Mouse (Mus musculus) layer of hippocampus, postnatal 25 days (tissue): Measurements from ENCODE around the gene Spata48. TPM values are rescaled to one million over a fixed set of nuclear protein-coding genes. Genes with fewer than 3 reads are reported as not detected.
A peak's percentile ranks its signal among the peaks of the same experiment; 100 is the strongest.

Source experiments
- DNase-seq, 2 experiments: peaks; one replicate each; pipeline ENCODE4 v3.0.0; 2022; ENCODE audit warnings: mixed read lengths in 2 of 2, low spot score in 1 of 2; ENCODE audit errors: extremely low spot score in 1 of 2
- total RNA-seq, 2 experiments: library from RNA; stranded (reverse); gene quantifications; 2 replicates each; pipeline ENCODE4 v1.2.3; 2021

The Spata48 gene
- 1 to 10 TPM; 1.2 to 1.4 TPM for total RNA-seq

DNA sequence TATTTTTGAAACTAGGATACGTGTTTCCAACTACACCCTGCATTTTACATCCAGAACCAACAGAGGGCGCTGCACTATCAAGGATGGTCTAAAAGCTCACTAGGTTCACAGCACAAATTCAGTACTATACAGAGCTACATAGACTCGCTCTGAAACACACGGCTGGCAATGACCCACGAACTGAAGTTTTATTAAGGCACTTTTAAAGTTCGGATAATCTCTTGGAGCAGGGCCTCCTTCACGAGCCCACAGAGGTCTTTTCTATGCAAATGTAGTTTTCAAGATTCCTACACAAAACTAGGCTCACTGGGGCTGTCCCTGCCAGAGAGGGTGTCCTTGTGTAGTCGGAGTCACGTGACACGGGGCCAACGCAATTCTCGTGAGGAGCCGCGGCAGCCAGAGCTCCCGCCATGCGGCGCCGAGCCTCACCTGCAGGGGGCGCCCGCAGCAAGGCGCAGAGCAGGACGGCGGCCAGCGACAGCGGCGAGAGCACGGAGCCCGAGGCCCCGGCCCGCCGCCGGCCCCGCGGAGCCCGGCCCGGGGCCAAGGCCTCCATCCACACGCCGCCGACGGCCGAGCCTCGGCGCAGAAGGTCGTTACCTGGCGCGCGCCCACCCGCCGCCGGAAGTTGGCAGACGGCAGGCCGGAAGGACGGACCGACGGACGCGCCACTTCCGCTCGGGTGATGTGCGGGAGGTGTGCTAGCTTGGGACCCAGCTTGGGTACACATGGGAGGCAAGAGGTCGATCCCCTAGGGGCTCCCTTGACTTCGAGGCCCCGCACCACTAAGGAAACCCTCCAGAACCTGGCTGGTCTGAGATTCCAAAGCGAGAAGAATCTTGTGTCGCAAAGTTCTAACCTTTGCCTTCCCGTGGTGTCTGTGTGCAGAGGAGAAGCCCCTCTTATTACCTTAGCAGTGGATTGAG lies at the start of gene Spata48, which contains the start of gene Zpbp:
Spata48 (plus strand) TSS at position 460 of the 926 bp plus-strand sequence.
Zpbp (minus strand) TSS at position 774 of the 926 bp plus-strand sequence.
- DNase-seq, result peak; percentile 84

DNA sequence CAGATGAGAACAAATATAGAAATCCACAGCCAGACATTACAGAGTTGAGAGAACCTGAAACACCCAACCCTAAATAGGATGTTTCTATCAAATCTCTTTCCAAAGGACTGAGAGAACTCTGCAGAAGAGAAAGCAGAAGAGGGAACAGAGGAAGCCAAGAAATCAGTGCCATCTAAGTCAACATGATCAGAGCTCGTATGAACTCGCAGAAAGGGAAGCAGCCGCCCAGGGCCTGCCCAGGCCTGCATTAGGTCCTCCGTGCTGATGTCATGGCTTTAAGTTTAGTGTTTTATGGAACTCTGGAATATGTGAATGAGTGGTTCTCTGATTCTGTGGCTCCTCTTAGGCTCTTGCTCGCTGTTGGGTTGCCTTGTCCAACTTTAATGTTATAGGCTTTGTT lies 47.7 kb upstream of the Spata48 start:
- no peak for DNase-seq

DNA sequence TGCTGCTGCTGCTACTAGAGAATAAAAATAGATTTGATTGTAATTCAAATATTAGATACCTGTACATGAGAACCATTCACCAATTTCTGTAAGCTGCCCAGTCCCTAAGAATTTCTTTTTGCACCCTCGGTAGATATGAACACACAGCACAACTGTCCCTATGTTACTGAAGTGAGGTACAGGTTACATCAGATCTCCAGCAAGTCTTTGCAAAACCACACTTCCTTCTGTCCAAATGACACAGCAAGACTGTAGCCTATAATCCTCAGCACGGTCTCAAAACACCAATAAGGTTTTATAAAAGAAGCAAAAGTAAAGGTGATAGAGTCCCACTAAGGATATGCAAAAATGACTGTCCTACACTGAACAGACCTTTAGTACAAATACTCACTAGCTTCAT lies 44.5 kb upstream of the Spata48 start:
- no peak for DNase-seq

DNA sequence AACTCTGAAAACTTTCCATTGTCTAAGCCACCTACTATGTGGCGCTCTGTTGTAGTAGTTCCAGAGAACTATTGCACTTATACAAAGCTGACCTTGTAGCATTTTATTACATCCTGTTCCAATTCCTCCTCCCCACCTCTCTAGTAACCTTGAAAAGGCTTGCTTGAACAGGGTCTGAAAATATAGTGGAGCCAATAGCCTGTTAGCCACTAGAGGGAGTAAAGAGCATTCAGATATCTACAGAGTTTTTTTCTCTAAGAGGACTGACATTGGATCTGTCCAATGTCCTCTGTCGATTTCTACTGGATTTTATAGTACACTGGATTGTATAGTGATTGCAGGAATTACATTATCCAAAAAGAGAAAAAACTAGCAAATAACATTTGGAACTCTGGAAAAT lies 6.9 kb upstream of the Spata48 start:
- no peak for DNase-seq

DNA sequence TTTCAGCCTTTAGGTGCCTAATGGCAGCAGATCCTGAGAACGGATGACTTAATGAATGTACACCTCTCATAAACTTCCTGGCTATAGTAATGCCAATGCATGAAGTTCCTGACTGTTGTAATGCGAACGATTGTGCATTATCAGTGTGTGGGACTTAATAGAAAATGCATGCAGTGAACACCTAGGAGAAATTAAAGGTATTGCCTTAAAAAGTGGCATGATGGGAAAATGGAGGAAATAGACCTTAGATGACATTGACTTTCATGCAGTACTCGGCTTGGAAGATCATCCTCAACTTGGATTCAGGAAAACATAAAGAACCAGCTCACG lies 632 bp downstream of the Spata48 start:
- DNase-seq, result no peak

DNA sequence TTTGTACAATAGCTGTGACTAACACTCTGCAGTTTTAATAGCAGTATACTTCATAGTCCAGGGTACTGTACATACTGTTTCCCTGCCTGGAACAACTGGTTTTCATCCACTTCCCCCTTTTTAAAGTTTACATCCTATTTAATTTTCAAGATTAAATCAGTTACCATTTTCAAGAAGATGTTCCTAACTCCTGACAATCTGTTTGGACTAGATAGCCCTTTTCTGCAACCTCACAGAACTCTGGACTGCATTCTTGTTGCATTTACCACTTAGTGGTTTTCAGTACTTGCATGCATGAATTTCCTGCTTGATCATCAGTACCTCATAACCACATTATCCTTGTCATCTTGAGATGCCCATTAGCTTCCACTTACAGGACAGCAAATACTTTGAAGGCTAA lies 7.0 kb downstream of the Spata48 start:
- DNase-seq, result no peak

DNA sequence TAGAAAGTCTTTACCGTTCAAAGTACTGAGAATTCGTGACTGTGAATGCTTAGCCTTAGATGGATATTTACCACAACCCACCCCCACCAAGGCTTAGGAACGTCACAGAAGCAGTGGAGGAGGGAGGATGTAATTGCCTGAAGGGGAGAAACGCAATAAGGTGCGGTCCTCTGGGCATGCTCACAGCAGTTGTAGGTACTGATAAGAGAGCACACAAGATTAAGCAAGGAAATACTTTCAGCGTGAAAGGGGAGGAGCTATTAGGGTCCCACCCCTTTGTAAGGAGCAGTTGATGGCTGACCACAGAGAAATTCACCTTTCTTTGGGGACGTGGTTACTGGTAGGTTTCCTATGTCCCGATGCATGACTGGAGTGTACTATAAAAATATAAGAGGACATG lies 22.5 kb downstream of the Spata48 start:
- no peak for DNase-seq

DNA sequence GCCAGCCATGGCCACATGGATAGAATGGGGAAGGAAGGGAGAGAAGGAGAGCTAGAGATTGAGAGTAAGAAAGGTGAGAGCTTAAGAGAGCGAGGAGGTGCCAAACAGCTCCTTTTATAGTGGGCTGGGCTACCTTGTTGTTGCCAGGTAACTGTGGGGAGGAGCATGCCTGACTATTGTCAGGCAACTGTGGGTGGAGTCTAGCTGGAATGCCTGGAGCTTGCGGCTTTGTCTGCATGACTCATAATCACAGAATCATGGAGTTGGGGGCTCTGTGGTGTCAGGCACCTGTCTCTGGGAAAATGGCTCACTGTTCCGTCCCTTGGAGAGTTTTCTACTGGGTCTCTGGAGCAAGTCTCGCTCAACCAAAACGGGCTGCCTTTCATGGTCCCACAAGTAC lies 30.1 kb downstream of the Spata48 start:
- no peak for DNase-seq

DNA sequence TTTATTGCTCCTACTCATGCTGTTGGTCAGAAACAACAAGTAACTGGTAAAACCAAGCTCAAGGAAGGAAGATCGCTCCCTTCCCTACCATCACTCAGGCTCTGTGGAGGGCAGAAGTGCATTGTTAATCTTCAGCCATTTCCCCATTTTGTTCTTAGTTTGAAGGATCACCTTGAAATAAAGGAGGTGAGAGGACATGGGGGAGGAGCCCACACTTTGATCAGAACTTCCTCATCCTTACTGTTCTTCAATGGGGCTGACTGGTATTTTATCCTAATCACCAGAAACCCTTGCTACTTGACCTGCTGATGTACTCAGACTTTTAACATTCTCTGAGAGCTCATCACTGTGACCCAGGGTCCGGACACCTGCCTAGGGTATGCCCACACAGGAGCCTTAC lies 33.8 kb downstream of the Spata48 start:
- no peak for DNase-seq

DNA sequence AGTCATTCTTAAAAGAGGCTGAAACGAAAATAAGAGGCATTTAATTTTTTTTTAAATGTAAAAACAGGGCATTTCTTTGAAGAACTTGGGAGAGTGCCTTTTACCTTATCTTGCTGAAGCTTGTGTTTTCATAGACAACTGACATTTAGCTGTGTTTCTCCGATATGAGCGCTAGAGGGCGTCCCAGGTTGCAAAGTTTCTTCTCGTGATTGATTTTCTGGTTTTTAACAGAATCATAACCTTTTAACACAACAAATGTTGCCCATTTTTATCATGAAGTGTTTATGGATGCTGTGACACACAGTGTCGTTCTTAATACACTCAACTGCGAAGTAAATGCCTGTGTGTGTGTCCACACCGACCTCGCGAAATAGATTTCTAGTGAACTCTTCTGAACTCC lies 38.0 kb downstream of the Spata48 start:
- peak; percentile 15 to 35 for DNase-seq

DNA sequence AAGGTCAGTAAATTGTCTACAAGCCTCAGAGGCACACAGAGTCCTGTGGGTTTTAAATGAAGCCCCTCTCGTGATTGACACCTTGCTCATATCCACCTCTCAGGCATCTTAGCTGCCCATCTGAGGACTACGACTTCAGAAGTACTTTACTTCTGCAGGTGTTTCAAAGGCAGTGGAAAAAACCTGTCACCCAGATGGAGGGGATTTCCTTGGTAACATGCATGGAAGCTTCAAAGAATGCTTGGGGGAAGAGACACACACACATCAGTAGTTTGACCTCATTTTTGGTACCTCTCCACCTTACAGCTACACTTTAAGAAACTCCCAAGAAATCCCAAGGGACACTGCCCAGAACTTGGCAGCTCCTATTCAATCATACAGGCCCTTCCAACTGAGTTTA lies 44.3 kb downstream of the Spata48 start:
- no peak for DNase-seq

DNA sequence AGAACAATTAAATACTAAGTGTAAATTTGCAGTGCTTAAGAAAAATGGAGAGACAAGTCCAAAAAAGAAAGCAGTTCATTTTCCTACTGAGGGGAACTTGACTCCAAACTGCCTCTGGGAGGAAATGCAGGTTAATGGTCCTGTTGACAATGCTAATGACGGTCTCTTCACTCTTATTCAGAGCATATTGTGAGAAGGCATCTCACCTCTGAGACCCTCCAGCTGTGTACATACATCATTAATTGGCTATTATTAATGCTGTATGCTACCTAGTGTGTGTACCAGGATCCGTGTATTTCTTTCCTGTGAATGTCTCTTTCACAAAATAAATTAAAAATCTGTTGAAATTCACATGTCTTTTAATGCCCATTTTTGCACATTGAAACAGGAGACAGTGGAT lies 47.5 kb downstream of the Spata48 start:
- DNase-seq, result no peak

DNA sequence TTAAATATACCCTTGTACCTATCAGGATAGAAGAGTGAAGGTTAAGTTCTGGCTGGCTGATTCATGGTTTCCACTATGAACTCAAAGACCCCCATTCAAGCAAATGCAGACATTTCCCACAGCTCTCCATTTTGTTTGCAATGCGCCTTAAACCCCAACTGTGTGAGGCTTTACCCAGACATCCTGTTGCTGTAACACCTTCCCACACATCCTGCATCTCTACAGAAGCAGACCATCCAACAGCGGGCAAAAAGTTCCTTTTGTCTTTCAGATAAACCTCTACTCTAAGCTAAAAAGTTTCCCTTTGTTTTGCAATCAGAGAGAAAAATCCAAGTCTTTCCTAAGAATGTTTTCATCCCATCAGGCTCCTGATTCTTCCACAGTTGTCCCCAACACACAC lies 50.2 kb downstream of the Spata48 start:
- DNase-seq, result no peak

DNA sequence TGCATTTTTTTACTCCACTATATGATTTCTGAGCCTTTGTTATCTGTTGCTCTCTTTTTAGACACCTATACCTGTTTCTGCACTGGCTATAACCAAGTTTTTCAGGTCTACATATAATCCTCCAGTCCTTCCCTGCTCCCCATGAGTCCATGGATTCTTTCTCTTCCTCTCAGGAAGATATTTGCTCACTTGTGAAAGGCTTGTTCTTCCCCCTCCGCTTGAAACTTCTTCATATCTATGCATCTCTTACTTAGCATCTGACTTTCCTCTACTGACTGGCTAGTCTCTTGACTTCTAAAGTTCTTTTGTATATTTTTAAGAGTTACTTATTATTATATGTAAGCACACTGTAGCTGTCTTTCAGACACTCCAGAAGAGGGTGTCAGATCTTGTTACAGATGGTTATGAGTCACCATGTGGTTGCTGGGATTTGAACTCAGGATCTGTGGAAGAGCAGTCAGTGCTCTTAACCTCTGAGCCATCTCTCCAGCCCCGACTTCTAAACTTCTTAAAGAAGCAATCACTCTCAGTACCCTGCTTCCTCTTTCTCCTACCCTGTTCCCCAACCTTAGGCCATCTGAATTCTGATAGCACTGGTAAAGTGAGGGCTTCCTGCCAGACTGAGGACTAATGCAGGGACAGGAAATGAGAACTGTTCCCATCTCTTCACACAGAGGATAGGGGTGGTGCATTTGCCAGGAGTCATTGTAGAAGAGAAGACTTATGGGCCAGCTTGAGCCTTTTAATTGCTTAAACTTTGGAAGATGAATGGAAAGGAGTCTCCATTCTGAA lies 51.3 kb downstream of the Spata48 start:
- DNase-seq, result no peak

DNA sequence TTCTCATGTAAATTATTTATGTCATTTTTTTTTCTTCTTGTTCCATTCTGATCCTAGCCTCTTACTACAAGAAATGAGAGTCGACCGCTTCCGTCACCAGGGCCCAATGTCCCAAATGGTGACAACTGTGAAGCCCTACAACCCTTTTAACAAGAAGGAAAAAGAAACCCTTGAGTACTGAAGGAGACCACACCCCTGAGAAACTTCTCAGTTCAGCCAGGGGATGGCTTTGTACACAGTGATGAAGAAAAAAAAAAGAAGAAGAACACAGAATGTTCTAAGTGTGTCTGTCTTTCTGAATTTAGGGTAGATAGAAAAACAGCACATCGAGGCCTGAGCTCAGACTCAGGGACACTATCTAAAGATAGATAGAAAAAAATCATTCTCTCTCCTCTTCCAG lies 53.0 kb downstream of the Spata48 start:
- DNase-seq, result no peak

DNA sequence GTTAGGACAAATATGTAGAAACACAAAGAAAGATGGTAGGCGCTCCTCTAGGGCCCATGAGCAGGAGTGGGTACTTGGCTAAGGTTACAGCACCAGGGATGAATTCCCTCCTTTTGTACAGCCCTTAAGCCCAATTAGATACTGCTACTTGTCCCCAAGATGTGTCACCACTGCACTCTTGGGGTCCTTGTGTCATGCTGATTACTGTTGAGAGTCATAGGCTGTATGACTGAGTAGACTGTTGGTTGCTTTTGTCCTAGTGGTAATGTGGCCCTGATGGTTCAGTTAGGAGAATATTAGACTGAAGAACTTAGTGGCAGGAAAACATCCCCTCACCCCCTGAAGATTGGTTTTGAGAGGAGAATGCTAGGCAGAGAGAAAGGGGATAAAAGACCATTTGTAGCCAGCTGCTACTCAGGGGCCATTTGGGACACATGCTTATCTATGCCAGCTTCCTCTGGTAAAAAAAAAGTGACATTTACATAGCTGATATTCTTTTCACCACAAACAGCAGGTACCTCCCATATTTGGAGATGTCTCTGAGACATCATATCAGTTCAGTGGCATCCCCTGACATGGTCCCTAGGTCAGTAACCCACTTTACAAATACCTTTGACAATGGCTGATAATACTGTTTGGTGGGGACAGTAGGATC lies 56.0 kb downstream of the Spata48 start:
- no peak for DNase-seq

DNA sequence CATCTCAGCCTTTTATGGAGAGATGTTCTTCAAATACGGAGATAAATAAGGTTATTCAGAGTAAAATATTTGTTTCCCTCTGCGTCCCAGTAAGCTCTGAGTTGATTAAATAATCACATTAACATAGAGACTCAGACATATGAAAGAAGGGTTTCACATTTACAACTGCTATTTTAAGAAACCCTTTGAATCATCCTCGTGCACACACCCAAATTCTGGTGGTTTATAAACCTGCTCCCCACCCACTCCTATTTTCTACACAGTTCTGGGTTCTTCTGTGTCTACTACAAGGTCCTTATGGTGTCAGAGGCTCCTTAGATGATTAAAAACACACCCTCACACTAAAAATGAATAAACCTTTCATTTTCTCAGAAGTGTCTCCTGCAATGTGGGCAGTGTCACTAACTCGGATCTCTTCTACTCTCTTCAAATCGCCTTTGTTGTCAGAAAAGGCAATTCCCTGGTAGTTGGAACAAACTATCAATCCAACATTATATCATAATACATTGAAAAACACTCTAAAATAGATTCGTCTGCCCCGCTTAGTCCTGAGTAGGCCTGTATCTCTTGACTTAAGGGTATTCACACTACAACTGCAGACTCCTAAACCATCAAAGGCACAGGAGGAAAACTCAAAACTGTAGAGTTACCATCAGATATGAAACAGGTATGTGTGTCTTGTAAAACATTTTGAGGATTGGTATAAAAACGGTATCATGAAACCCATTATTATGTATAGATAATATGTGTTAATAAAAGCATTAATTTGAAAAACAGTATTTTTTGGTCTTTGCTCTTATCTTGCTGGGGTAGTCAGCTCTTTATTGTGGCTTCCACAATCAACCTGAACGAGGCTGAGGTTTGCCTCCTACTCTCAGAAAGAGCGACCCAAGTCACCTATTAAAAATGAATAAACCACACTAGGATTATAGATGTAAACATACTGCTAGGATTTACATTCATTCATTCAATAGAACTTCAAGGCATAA lies 57.7 kb downstream of the Spata48 start:
- DNase-seq, result no peak

DNA sequence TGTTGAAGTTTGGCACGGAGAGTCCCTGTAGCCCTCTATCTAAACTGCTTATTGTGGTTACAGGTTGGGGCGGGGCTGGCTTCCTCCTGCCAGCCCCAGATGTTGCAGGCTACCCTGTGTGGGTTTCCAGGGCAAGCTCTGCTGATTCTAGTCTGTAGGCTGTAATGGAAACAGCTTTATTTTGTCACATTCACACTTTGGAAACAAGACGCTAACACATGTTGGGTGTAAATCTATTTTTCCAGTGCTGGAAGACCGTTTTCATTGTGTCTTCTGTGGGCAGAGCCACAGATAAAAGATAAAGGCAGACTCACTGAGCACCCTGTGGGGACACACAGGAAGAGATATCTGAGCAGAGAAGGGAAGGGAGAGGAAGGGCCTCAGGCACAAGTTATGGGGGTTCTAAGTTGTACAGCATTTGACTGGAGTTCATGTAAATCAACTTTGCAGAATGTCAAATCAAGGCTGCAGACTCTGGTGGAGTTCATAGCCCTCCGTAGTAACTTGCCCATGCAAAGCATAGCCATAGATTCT lies 60.1 kb downstream of the Spata48 start:
- no peak for DNase-seq

DNA sequence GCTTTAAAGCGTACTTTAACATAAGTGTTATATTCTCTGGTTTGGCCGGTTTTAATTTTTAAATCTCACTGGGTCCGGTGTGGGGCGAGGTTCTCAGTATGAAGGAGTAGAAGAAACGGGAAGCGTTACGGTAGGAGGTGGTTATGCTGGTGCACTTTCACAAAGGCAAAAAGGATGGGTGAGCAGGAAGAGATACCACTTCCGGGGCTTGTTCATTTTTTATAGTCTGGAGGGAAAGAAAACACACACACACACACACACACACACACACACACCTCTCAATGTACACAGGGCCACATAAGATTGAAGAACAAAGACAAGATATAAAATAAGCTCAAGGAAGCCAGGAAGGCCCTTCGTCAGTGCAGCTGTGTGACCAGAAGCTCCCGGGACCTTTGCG lies 66.9 kb downstream of the Spata48 start:
- DNase-seq, result no peak

DNA sequence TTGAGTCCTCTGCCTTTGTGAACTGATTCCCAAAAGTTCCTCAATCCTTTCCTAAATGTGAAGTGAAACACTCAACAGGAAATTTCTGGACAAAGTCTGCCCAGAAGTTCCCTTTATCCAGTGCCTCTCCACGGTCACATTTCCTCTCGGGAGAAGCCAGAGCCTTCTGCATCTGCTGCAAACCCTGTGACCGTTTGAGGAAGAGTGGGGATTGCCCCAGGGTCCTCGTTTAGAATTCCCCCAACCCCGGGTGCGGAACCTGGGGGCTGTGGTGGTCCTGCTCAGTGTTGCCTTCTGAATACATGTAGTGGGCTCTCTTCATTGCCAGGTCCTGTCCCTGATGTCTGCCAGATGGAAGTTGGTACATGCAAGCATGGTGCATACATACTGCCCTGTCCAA lies 67.3 kb downstream of the Spata48 start:
- DNase-seq, result no peak
